Mouse (Mus musculus) stomach, embryonic 16.5 days (tissue): ENCODE data around the gene Cntf. TPM values are rescaled to one million over a fixed set of nuclear protein-coding genes. Genes with fewer than 3 reads are reported as not detected.
A peak's percentile ranks its signal among the peaks of the same experiment; 100 is the strongest.

ENCODE experiments used
- ATAC-seq: fragments of 200-750 bp; cut with Nextera tagmentation; 2 replicates; pipeline ENCODE4 v1.8.0; 2017; ENCODE audit warnings: moderate number of reproducible peaks, moderate TSS enrichment; ENCODE audit not compliant: insufficient read depth, low FRiP score
- H3K27ac ChIP-seq: fragments of 300-500 bp; sonication (generic); 2 replicates; pipeline ENCODE4 v1.5.1; 2014; ENCODE audit warnings: low read length
- H3K27me3 ChIP-seq: fragments of 300-500 bp; sonication (generic); 2 replicates; pipeline ENCODE4 v1.6.1; 2014; ENCODE audit warnings: low read length, control low read depth, mixed read lengths; ENCODE audit not compliant: control insufficient read depth, insufficient read depth
- H3K36me3 ChIP-seq: fragments of 300-500 bp; sonication (generic); 2 replicates; pipeline ENCODE4 v1.6.1; 2014; ENCODE audit warnings: low read length; ENCODE audit not compliant: control insufficient read depth, insufficient read depth
- H3K4me1 ChIP-seq: fragments of 300-500 bp; sonication (generic); 2 replicates; pipeline ENCODE4 v1.6.1; 2014; ENCODE audit warnings: low read length, control low read depth, mixed read lengths; ENCODE audit not compliant: control insufficient read depth, insufficient read depth
- H3K4me2 ChIP-seq: fragments of 300-500 bp; sonication (generic); 2 replicates; pipeline ENCODE4 v1.6.1; 2014; ENCODE audit warnings: low read depth, low read length, mixed read lengths
- H3K4me3 ChIP-seq: fragments of 300-500 bp; sonication (generic); replicated peaks from 2 replicates; pipeline ENCODE4 v1.5.1; 2014; ENCODE audit warnings: mild to moderate bottlenecking, low read length
- H3K9ac ChIP-seq: fragments of 300-500 bp; sonication (generic); 2 replicates; pipeline ENCODE4 v1.6.1; 2014; ENCODE audit warnings: low read length
- H3K9me3 ChIP-seq: fragments of 300-500 bp; sonication (generic); replicated peaks from 2 replicates; pipeline ENCODE4 v1.6.1; 2016; ENCODE audit warnings: low read length, control low read depth; ENCODE audit not compliant: control insufficient read depth
- WGBS: fragments of 180-500 bp; shearing (Covaris S2); extraction: QIAGEN DNeasy Blood & Tissue Kit; methylation state at CpG from one replicate; pipeline ENCODE4 v1.1.7; 2014; 5-methylcytosine and 5-hydroxymethylcytosine counted together
- polyA plus RNA-seq: library from polyadenylated mRNA; unstranded; fragments of >200 nt; fragmentation: Nextera tagmentation; extraction: Ambion mirVana; gene quantifications from 2 replicates; pipeline ENCODE4 v1.2.1, GENCODE M21; 2015

Gene Cntf
- polyA plus RNA-seq, 1 experiment from 2014 or later, result 0.99 TPM

GRCm38 (mm10) chr19:12787721-12788120 lies 22.3 kb upstream of the Cntf start:
- ATAC-seq, result no peak
- Histone ChIP-seq H3K4me1 (no peaks in the 10 kb centered on the region; the same call in 1 of the 2 replicates), H3K36me3 (no peaks in the 10 kb centered on the region), H3K27me3 (no peaks in the 10 kb centered on the region), H3K4me2 (no peak overlapping the region), H3K9me3 (no peaks in the 10 kb centered on the region), H3K4me3 (no peak overlapping the region), H3K27ac (no peak overlapping the region), H3K9ac (no peak overlapping the region)
- WGBS, result 80% methylated on average over 4 of the region's 4 CpGs

- Histone ChIP-seq H3K27ac (no peak overlapping the region), H3K9ac (no peak overlapping the region), H3K9me3 (no peaks in the 10 kb centered on the region), H3K4me1 (no peaks in the 10 kb centered on the region; the same call in 1 of the 2 replicates), H3K4me3 (no peak overlapping the region), H3K4me2 (no peak overlapping the region), H3K36me3 (no peaks in the 10 kb centered on the region), H3K27me3 (no peaks in the 10 kb centered on the region)
- WGBS, result 73% methylated on average over 2 of the region's 2 CpGs
- no peak for ATAC-seq
These were observed 21.5 kb upstream of the Cntf start for GRCm38 (mm10) chr19:12786803-12787395.

GRCm38 (mm10) chr19:12780437-12780836 lies 15.0 kb upstream of the Cntf start:
- Histone ChIP-seq H3K9ac (no peak overlapping the region), H3K27ac (no peak overlapping the region), H3K4me2 (no peak overlapping the region), H3K4me3 (no peak overlapping the region), H3K9me3 (no peaks in the 10 kb centered on the region), H3K36me3 (peaks cover 10% of the 10 kb centered on the region), H3K27me3 (no peaks in the 10 kb centered on the region), H3K4me1 (no peaks in the 10 kb centered on the region)
- no peak for ATAC-seq

DNA sequence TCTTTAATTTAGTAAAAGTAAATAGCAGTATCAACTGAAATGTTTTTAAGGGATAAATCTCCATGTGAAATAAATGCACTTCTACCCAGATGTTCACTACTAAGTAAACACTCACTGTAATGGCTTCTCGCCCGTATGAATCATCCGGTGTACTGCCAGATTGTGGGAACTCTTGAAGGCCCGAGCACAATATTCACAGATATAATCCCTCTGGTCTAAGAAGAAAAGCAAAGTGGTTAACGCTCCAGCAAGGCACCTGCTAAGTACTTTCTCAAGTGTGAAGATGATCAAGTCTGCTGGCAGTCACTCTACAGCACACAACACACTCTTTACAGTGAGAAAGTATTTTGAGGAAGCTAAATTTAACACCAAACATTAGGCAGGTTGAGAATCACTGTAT lies 5.5 kb upstream of the Cntf start:
- Histone ChIP-seq H3K9me3 (no peaks in the 10 kb centered on the region), H3K4me1 (0 out of 2 replicates have a peak, but pooled peaks cover 2% of the 10 kb centered on the region), H3K27me3 (no peaks in the 10 kb centered on the region), H3K4me3 (no peak overlapping the region), H3K36me3 (peaks cover 16% of the 10 kb centered on the region), H3K27ac (0 out of 2 replicates have a peak overlapping the region, but pooled peaks have one; percentile 49), H3K9ac (no peak overlapping the region), H3K4me2 (no peak overlapping the region)
- no peak for ATAC-seq
- WGBS, result 37% methylated on average over 5 of the region's 5 CpGs

GRCm38 (mm10) chr19:12762212-12763130 lies 3.0 kb downstream of the Cntf start:
- H3K27me3 ChIP-seq, result no peaks in the 10 kb centered on the region
- no peak overlapping the region for H3K4me2 ChIP-seq
- peaks cover 10% of the 10 kb centered on the region; the same call in 1 of the 2 replicates for H3K36me3 ChIP-seq
- WGBS, result 57% methylated on average over 2 of the region's 2 CpGs
- H3K27ac ChIP-seq, result no peak overlapping the region
- no peak overlapping the region for H3K4me3 ChIP-seq
- no peak overlapping the region for H3K9ac ChIP-seq
- H3K4me1 ChIP-seq, result no peaks in the 10 kb centered on the region
- no peaks in the 10 kb centered on the region for H3K9me3 ChIP-seq
- ATAC-seq, result no peak

- 80% methylated on average over 2 of the region's 2 CpGs for WGBS
- no peak overlapping the region for H3K4me3 ChIP-seq
- no peak overlapping the region for H3K9ac ChIP-seq
- H3K27ac ChIP-seq, result no peak overlapping the region
- ATAC-seq, result no peak
- no peaks in the 10 kb centered on the region for H3K4me1 ChIP-seq
- no peak overlapping the region for H3K4me2 ChIP-seq
- peaks cover 10% of the 10 kb centered on the region; the same call in 1 of the 2 replicates for H3K36me3 ChIP-seq
- no peaks in the 10 kb centered on the region for H3K27me3 ChIP-seq
- H3K9me3 ChIP-seq, result no peaks in the 10 kb centered on the region
These were observed 5.8 kb downstream of the Cntf start for GRCm38 (mm10) chr19:12759656-12760055.

- H3K4me1 ChIP-seq, result no peaks in the 10 kb centered on the region
- no peak for ATAC-seq
- H3K4me2 ChIP-seq, result no peak overlapping the region
- 79% methylated on average over 1 of the region's 1 CpGs for WGBS
- no peaks in the 10 kb centered on the region for H3K9me3 ChIP-seq
- H3K27ac ChIP-seq, result no peak overlapping the region
- H3K36me3 ChIP-seq, result peaks cover 9% of the 10 kb centered on the region; the same call in 1 of the 2 replicates
- H3K9ac ChIP-seq, result no peak overlapping the region
- no peak overlapping the region for H3K4me3 ChIP-seq
- H3K27me3 ChIP-seq, result no peaks in the 10 kb centered on the region
These were observed 6.4 kb downstream of the Cntf start for GRCm38 (mm10) chr19:12758936-12759478.

DNA sequence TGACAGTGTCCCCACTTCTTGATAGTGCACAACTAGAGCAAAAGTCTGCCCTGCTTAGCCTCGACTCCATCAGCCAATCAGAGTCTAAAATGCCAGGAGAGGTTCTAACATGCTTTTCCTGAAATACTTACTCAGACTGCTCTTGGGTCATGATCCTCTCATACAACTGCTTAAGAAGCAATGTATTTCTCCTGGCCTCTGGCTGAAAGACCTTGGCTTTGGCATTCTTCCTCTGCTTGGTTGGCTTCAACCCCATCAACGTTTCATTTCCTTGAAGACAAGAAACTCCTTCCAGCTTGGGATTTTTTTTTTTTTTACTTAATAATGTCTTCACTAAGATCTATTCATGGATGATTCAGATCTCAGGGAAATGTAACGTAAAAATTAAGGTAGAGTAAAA lies 9.1 kb downstream of the Cntf start:
- no peak for ATAC-seq

DNA sequence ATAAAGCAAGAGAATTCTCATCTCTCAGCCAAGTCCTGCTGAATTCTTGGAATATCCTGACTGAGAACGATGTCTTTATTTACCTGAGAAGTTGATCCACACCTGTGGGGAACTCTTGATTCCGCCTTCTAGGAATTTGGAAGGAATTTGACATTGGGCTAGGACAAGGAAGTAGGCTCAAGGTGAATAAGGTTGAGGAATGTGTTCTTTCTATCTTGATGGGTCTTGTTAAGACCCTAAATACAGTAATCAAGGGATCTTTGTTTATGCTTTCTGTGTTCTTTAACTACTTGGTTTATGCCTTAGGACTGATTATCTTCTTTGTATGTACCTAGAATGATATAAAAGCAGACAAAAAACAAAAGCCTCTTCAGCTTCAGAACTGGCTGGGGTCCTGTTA lies 33.5 kb downstream of the Cntf start:
- ATAC-seq, result no peak
- H3K27ac ChIP-seq, result no peak overlapping the region
- H3K9ac ChIP-seq, result no peak overlapping the region
- no peaks in the 10 kb centered on the region for H3K9me3 ChIP-seq
- 52% methylated on average over 2 of the region's 2 CpGs for WGBS
- H3K4me3 ChIP-seq, result no peak overlapping the region
- no peak overlapping the region for H3K4me2 ChIP-seq
- no peaks in the 10 kb centered on the region for H3K36me3 ChIP-seq
- H3K4me1 ChIP-seq, result no peaks in the 10 kb centered on the region
- H3K27me3 ChIP-seq, result no peaks in the 10 kb centered on the region

More for the DNA sequence above, 9.1 kb downstream of the Cntf start:
- H3K27me3 ChIP-seq, result no peaks in the 10 kb centered on the region
- H3K9ac ChIP-seq, result no peak overlapping the region
- H3K9me3 ChIP-seq, result no peaks in the 10 kb centered on the region
- H3K4me1 ChIP-seq, result no peaks in the 10 kb centered on the region
- no peak overlapping the region for H3K4me3 ChIP-seq
- H3K4me2 ChIP-seq, result no peak overlapping the region
- no peaks in the 10 kb centered on the region for H3K36me3 ChIP-seq
- H3K27ac ChIP-seq, result no peak overlapping the region
- WGBS, result 76% methylated on average over 3 of the region's 3 CpGs
